Mouse (Mus musculus): Measurements from ENCODE around the gene Irgc1. TPM values are rescaled to one million over a fixed set of nuclear protein-coding genes. Genes with fewer than 3 reads are reported as not detected.
A peak's percentile ranks its signal among the peaks of the same experiment; 100 is the strongest.
"Not testable (repeated sequence)": the region's sequence is repeated elsewhere in the genome, so short reads cannot be mapped to it uniquely, and the experiment has no call there.

Irgc1 gene
- total RNA-seq, 2 experiments from 2014 or later: not detected

DNA sequence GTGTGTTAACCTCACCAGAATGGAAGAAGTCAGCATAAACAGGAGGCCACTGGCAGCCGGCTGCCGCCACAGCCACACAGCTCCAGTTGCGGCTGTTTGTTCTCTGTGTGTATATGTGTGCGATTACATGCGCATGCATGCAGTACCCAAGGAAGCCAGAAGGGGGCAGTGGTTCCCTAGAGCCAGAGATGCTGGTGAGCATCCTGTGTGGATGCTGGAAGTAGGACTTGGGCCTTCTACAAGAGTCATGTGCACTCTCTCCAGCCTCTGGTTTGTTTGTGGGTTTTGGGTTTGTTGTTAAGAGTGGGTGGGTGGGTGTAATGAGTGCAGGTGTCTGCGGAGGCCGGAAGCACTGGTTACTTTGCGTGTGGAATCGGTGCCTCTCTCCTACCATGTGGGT, 49.2 kb downstream of the Irgc1 start:
- no peak for DNase-seq (ENCODE audit: low spot score in 2 of 2)

- DNase-seq (ENCODE audit: low spot score in 2 of 2): not testable (repeated sequence)
Measured at GRCm38 (mm10) chr7:24400489-24400888, 51.6 kb downstream of the Irgc1 start.

DNA sequence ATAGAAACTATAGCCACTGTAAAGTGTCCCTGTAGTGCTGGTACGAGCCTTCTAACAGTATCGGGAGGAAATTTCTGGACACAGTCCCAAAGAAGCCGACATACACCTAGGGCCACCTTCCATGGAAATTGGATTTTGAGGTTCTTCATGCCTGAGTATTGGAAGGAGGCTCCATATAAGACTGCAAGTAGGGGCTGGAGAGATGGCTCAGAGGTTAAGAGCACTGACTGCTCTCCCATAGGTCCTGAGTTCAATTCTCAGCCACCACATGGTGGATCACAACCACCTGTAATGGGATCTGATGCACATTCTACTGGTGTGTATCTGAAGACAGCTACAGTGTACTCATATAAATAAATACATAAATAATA, 52.0 kb downstream of the Irgc1 start:
- DNase-seq (ENCODE audit: low spot score in 2 of 2): no peak

- DNase-seq (ENCODE audit: low spot score in 2 of 2): peak; percentile 96 to 97
Measured at GRCm38 (mm10) chr7:24399256-24400081, 52.6 kb downstream of the Irgc1 start, which contains the start of gene Smg9. Gene Smg9, plus strand, starts transcription at chr7:24399619.

DNA sequence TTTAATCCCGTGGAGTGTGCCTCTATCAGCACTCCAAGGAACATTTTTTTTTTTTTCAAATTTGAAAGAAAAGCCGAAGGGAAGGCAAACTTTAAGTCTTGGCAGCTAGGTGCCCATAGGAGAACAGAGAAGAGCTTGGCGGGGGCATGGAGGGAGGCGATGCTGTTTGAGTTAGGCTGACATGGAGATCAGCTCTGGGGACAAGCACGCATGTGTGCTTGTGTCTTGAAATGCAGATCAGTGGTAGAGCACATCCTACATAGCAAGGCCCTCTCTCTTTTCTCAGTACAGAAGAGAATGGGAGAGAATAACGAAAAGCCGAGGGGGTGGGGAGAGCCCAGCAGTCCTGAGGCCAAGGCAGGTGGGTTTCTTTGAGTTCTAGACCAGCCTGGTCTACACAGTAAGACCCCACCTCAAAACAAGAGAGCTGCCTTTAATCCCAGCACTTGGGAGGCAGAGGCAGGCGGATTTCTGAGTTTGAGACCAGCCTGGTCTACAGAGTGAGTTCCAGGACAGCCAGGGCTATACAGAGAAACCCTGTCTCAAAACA, 53.7 kb downstream of the Irgc1 start:
- no peak for DNase-seq (ENCODE audit: low spot score in 2 of 2)

DNA sequence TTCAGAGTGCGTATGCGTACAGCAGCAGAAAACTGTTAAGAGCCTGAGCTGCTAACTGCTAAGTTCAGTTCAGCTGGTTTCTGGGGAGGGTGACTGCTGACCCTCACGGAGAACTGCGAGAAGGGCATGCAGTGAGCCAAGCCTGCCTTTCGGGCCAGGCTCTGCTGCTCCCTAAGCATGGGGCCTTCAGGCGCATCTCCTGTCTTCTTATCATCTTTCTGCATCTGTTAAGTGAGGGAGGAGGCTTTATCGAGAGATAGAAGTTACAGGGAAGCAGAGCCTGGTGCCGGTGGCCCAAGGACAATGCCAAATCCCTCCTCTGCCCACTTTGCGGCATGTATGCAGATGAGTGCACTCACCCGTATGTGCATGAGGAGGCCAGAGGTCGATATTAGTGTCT, 55.3 kb downstream of the Irgc1 start:
- no peak for DNase-seq (ENCODE audit: low spot score in 2 of 2)

DNA sequence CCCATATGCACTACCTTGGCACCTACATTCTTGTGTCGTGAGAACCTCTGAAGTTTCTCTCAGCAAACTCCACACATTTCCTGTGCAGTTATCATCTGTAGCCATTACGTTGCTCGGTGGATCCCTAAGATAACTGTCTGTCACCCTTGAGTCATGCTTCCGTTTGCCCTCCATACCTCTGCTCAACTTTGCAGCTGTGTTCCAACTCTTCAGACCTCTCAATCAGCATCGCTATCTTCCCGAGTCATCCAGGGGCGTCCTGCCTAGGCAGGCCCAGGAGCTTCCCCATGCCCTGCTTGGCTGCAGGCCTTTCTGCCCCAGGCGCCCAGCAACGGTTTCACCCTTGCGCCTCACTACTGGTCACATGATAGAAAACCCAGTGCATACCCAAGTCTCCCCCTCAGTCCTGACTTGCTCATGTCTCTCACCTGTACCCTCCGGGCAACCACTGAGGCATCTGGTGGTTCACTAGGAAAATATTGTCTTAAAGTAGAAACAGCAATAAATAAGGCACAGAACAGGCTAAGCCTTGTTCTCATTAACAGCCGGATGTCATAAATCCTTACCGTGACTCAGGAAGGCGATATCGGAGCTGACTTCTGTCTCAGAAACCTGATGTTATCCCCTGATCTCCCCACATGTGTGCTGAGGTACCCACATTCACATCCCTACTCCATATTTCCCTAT, 57.5 kb downstream of the Irgc1 start:
- DNase-seq (ENCODE audit: low spot score in 2 of 2): no peak

DNA sequence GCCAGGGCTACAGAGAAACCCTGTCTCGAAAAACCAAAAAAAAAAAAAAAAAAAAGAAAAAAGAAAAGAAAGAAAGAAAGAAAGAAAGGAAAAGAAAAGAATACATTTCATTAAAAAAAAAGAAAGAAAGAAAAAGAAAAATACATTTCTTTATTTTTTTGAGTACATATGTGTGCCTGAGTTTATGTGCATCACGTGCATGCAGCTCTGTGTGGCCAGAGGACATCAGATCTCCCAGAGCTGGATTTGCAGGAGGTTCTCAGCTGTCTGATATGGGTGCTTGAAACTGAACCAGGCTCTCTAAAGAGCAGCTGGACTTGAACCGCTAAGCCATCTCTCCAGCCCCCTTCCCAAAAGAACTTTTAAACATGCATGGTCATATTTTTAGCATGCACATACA, 58.0 kb downstream of the Irgc1 start:
- DNase-seq (ENCODE audit: low spot score in 2 of 2): no peak

DNA sequence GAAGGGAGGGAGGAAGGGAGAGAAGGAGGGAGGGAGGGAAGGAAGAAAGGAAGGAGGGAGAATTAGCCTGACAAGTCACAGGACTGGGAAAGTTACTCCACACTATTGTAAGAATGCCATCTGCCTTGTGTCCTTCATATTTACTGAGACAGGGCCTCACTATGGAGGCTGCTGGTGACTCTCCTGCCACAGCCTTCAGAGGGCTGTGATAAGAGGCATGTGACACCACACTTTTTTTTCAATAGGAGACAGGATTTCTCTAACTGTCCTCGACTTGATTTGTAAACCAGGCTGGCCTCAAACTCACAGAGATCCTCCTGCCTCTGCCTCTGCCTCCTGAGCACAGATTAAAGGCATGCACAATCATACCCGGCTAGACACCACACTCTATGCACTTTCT, 60.4 kb downstream of the Irgc1 start:
- DNase-seq (ENCODE audit: low spot score in 2 of 2): no peak

GRCm38 (mm10) chr7:24391077-24391476, 61.0 kb downstream of the Irgc1 start:
- DNase-seq (ENCODE audit: low spot score in 2 of 2): no peak

- DNase-seq (ENCODE audit: low spot score in 2 of 2): no peak
Measured at GRCm38 (mm10) chr7:24390512-24390911, 61.6 kb downstream of the Irgc1 start.

- DNase-seq (ENCODE audit: low spot score in 2 of 2): no peak
Measured at GRCm38 (mm10) chr7:24389516-24390187, 62.4 kb downstream of the Irgc1 start.

GRCm38 (mm10) chr7:24387059-24387556, 65.0 kb downstream of the Irgc1 start:
- DNase-seq (ENCODE audit: low spot score in 2 of 2): peak in 1 of 2 experiments; percentile 6

GRCm38 (mm10) chr7:24384827-24385226, 67.3 kb downstream of the Irgc1 start:
- peak in 1 of 2 experiments; percentile 74 for DNase-seq (ENCODE audit: low spot score in 2 of 2)

- DNase-seq (ENCODE audit: low spot score in 2 of 2): no peak
Measured at GRCm38 (mm10) chr7:24384070-24384469, 68.0 kb downstream of the Irgc1 start.

- no peak for DNase-seq (ENCODE audit: low spot score in 2 of 2)
Measured at GRCm38 (mm10) chr7:24382730-24383372, 69.2 kb downstream of the Irgc1 start.

Other genes starting within 250 kb of the Irgc1 start
- gene Zfp111, start 240.9 kb downstream of the Irgc1 start, total RNA-seq (2021): 10 to 100 TPM; 13.1 to 13.2 TPM
- gene Zfp109, start 214.7 kb downstream of the Irgc1 start, total RNA-seq (2021): 1 to 10 TPM; 9.2 to 10.0 TPM
- gene Zfp108, start 197.5 kb downstream of the Irgc1 start, total RNA-seq (2021): 1 to 10 TPM; 8.0 TPM
- 10 to 100 TPM; 13.4 to 14.4 TPM for gene Zfp93, start 181.9 kb downstream of the Irgc1 start, total RNA-seq (2021)
- gene Zfp61, start 151.1 kb downstream of the Irgc1 start, total RNA-seq (2021): 10 to 100 TPM; 19.8 to 24.9 TPM
- 10 to 100 TPM; 12.1 to 12.7 TPM for gene Zfp94, start 135.6 kb downstream of the Irgc1 start, total RNA-seq (2021)
- gene Tescl, start 118.4 kb downstream of the Irgc1 start, total RNA-seq (2021): not detected
- gene Lypd5, start 103.1 kb downstream of the Irgc1 start, total RNA-seq (2021): not detected
- under 1 TPM; 0.36 to 0.72 TPM for gene Kcnn4, start 82.0 kb downstream of the Irgc1 start, total RNA-seq (2021)
- 10 to 100 TPM; 33.2 to 34.8 TPM for gene Smg9, start 52.7 kb downstream of the Irgc1 start, total RNA-seq (2021)
- gene Plaur, start 10.2 kb upstream of the Irgc1 start, total RNA-seq (2021): under 1 TPM; 0.54 to 0.91 TPM
- 100 to 1,000 TPM; 136 to 141 TPM for gene Cadm4, start 29.7 kb upstream of the Irgc1 start, total RNA-seq (2021)
- gene Zfp428, start 54.7 kb upstream of the Irgc1 start, total RNA-seq (2021): 10 to 100 TPM; 40.0 to 45.4 TPM
- gene AC161166.1, start 60.2 kb upstream of the Irgc1 start, total RNA-seq (2021): not detected
- gene Irgq, start 78.4 kb upstream of the Irgc1 start, total RNA-seq (2021): 10 to 100 TPM; 62.1 to 63.3 TPM
- gene Pinlyp, start 93.8 kb upstream of the Irgc1 start, total RNA-seq (2021): not detected
- gene Xrcc1, start 94.0 kb upstream of the Irgc1 start, total RNA-seq (2021): 10 to 100 TPM; 36.8 to 43.4 TPM
- 10 to 100 TPM; 11.8 to 13.3 TPM for gene Ethe1, start 135.2 kb upstream of the Irgc1 start, total RNA-seq (2021)
- 1 to 10 TPM; 5.7 TPM for gene Zfp575, start 135.3 kb upstream of the Irgc1 start, total RNA-seq (2021)
- gene Phldb3, start 158.5 kb upstream of the Irgc1 start, total RNA-seq (2021): under 1 TPM; 0.17 to 0.63 TPM
- 1 to 10 TPM in 1 of 2 experiments, under 1 TPM in 1; 0.57 to 1.3 TPM for gene Lypd3, start 184.3 kb upstream of the Irgc1 start, total RNA-seq (2021)
- not detected for gene Tex101, start 224.4 kb upstream of the Irgc1 start, total RNA-seq (2021)

Measured in layer of hippocampus, adult 18-20 months (tissue).